In the genomic region with DNA sequence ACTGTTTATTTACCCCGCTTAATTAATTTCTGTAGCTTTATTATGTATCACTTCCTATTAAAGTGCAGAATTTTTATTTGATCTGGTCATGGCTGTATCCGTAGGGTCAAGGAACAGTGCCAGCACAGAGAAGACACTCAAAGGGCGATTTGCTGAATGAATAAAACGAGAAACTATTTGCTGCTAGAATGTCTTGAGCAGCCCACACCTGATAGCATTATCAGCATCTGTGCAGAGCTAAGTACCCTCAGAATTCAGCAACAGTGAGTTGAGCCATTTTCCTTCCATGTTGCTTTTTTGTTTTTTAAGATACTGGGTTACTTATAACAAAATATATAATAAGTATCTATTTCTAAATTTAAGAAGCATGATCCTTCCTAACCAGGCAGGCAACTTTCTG, we compare ENCODE assay signal across 1 mouse cellular context.
TF ChIP-seq lines count a peak whose summit lies in the region.

No protein-coding gene starts in this region.

TF ChIP-seq in MEL, 35 proteins besides CTCF, POLR2A, EP300 and RAD21 (continued from another document):
- TF ChIP-seq GATA1 (IDR thresholded peaks at IDR 0.05; ENCODE audit: low read depth, low read length) (peak; percentile 82), TCF12 (IDR thresholded peaks at IDR 0.05; ENCODE audit: low read depth, low read length) (peak; percentile 58; the same call in 1 of the 2 replicates), CHD2 (IDR thresholded peaks at IDR 0.05; ENCODE audit: low read length) (no peak), GABPA (IDR thresholded peaks at IDR 0.05; ENCODE audit: low read depth, low read length) (no peak), RCOR1 (IDR thresholded peaks at IDR 0.05; ENCODE audit: low read depth, low read length) (no peak), JUND (IDR thresholded peaks at IDR 0.05; ENCODE audit: low read depth, low read length) (no peak), TAL1 (IDR thresholded peaks at IDR 0.05; ENCODE audit: low read length) (peak; percentile 54), E2F4 (IDR thresholded peaks at IDR 0.05; ENCODE audit: borderline replicate concordance, low read depth, low read length) (no peak), MXI1 (IDR thresholded peaks at IDR 0.05; ENCODE audit: low read depth, low read length) (peak; percentile 25; the same call in 1 of the 2 replicates), USF1 (IDR thresholded peaks at IDR 0.05; ENCODE audit: low read depth, low read length) (no peak), ELF1 (IDR thresholded peaks at IDR 0.05; ENCODE audit: low read depth, low read length) (no peak), ZKSCAN1 (IDR thresholded peaks at IDR 0.05; ENCODE audit: low read depth, low read length) (no peak), MYC (IDR thresholded peaks at IDR 0.05; ENCODE audit: low read depth, low read length) (no peak), ETS1 (IDR thresholded peaks at IDR 0.05; ENCODE audit: low read depth, low read length) (peak; percentile 48; the same call in 1 of the 2 replicates)
